Mouse (Mus musculus) gastrocnemius, postnatal 14 days (tissue): ENCODE data around the gene Nipbl. TPM values are rescaled to one million over a fixed set of nuclear protein-coding genes. Genes with fewer than 3 reads are reported as not detected.

Source experiments
- DNase-seq: peaks from one replicate; pipeline ENCODE4 v3.0.0; 2021; ENCODE audit warnings: mixed read lengths
- intact Hi-C: fragments of 180-260 bp; cut with DNase I; formaldehyde crosslinking; loops from one replicate; pipeline ENCODE4 v1.15.1; 2025; ENCODE audit warnings: low total_unique reads
- total RNA-seq, 2 experiments: library from RNA; stranded (reverse); gene quantifications; 2 replicates each; pipeline ENCODE4 v1.2.3; 2021

The Nipbl gene
- total RNA-seq, 2 experiments from 2014 or later, result 21.9 to 23.1 TPM

GRCm38 (mm10) chr15:8432534-8432933 is 11.7 kb downstream of the Nipbl start:
- no peak for DNase-seq
- intact Hi-C loops, result no loop called here

GRCm38 (mm10) chr15:8429502-8429901 is 14.8 kb downstream of the Nipbl start:
- intact Hi-C loops, result no loop called here
- no peak for DNase-seq

GRCm38 (mm10) chr15:8420909-8421308 is 23.4 kb downstream of the Nipbl start:
- intact Hi-C loops, result no loop called here
- no peak for DNase-seq

GRCm38 (mm10) chr15:8416500-8417138 is 27.6 kb downstream of the Nipbl start:
- intact Hi-C loops, result no loop called here
- no peak for DNase-seq

- intact Hi-C loops, result no loop called here
- no peak for DNase-seq
Observed at GRCm38 (mm10) chr15:8413356-8413755, 30.9 kb downstream of the Nipbl start.

- DNase-seq, result no peak
Observed at GRCm38 (mm10) chr15:8411873-8412272, 32.4 kb downstream of the Nipbl start.

GRCm38 (mm10) chr15:8411168-8411837 is 33.0 kb downstream of the Nipbl start:
- intact Hi-C loops, result no loop called here
- DNase-seq, result no peak

More at GRCm38 (mm10) chr15:8411873-8412272, 32.4 kb downstream of the Nipbl start:
- intact Hi-C loops, result no loop called here

GRCm38 (mm10) chr15:8407082-8407481 is 37.2 kb downstream of the Nipbl start:
- intact Hi-C loops, result no loop called here
- DNase-seq, result no peak

GRCm38 (mm10) chr15:8406219-8406618 is 38.0 kb downstream of the Nipbl start:
- intact Hi-C loops, result no loop called here
- no peak for DNase-seq

- DNase-seq, result no peak
- intact Hi-C loops, result no loop called here
Observed at GRCm38 (mm10) chr15:8402591-8402990, 41.7 kb downstream of the Nipbl start.

GRCm38 (mm10) chr15:8401536-8401935 is 42.7 kb downstream of the Nipbl start:
- peak; percentile 14 for DNase-seq
- intact Hi-C loops, result no loop called here

- intact Hi-C loops, result no loop called here
- DNase-seq, result no peak
Observed at GRCm38 (mm10) chr15:8391764-8392163, 52.5 kb downstream of the Nipbl start.

- intact Hi-C loops, result loop anchor here (5.0 to 10.0 kb wide), 2 partner anchors 60 to 203 kb away; partner anchors contain the start of gene Nipbl
- peak; percentile 5 for DNase-seq
Observed at GRCm38 (mm10) chr15:8382213-8382612, 62.0 kb downstream of the Nipbl start.

- no peak for DNase-seq
- intact Hi-C loops, result no loop called here
Observed at GRCm38 (mm10) chr15:8375657-8376056, 68.6 kb downstream of the Nipbl start.

GRCm38 (mm10) chr15:8374724-8375123 is 69.5 kb downstream of the Nipbl start:
- no peak for DNase-seq
- intact Hi-C loops, result no loop called here

- intact Hi-C loops, result no loop called here
- no peak for DNase-seq
Observed at GRCm38 (mm10) chr15:8347104-8347773, 97.0 kb downstream of the Nipbl start.

- intact Hi-C loops, result no loop called here
Observed at GRCm38 (mm10) chr15:8340596-8340995, 103.7 kb downstream of the Nipbl start.

GRCm38 (mm10) chr15:8331547-8331946 is 112.7 kb downstream of the Nipbl start:
- intact Hi-C loops, result loop anchor here (5.0 kb wide), 1 partner anchor 39 kb away; no protein-coding TSS in a partner anchor
- DNase-seq, result no peak

More at GRCm38 (mm10) chr15:8340596-8340995, 103.7 kb downstream of the Nipbl start:
- no peak for DNase-seq

- intact Hi-C loops, result no loop called here
- DNase-seq, result no peak
Observed at GRCm38 (mm10) chr15:8325629-8326028, 118.6 kb downstream of the Nipbl start.

- DNase-seq, result no peak
- intact Hi-C loops, result no loop called here
Observed at GRCm38 (mm10) chr15:8324833-8325232, 119.4 kb downstream of the Nipbl start.

- intact Hi-C loops, result no loop called here
- no peak for DNase-seq
Observed at GRCm38 (mm10) chr15:8324061-8324460, 120.2 kb downstream of the Nipbl start.
